Mouse (Mus musculus) bone marrow macrophage, adult 2 months (primary cell): ENCODE data around the gene Gosr2.

Experiments
- CTCF ChIP-seq: IDR thresholded peaks from 2 replicates; pipeline ENCODE4 v1.5.1; 2012; ENCODE audit warnings: low read depth, mild to moderate bottlenecking, low read length, moderate library complexity
- POLR2A ChIP-seq: IDR thresholded peaks from 2 replicates; pipeline ENCODE4 v1.6.1; 2012; ENCODE audit warnings: mild to moderate bottlenecking, low read depth, low read length, borderline replicate concordance

- TF ChIP-seq CTCF (no peak), POLR2A (no peak)
Measured at GRCm38 (mm10) chr11:103716971-103717370, 19.3 kb upstream of the Gosr2 start.
